Comparison of ENCODE assay signal across 20 mouse cellular contexts in genomic region chr11:78053078-78053477, GRCm38 (mm10). TPM values are rescaled to one million over a fixed set of nuclear protein-coding genes. Genes with fewer than 3 reads are reported as not detected.
DNase-seq lines count a peak whose midpoint lies in the region; ATAC-seq and TF ChIP-seq lines count a peak whose summit lies in the region.
"Had no signal": no experiment of that assay in that cellular context is flagged by ENCODE, and none has a peak within 500 bp of the region (broad histone marks: within the 10 kb centered on the region; RNA-seq: fewer than 3 reads in every experiment).

No protein-coding gene starts in this region.

- no peak overlapping the region for H3K4me3 ChIP-seq in hindbrain, embryonic 13.5 days
- H3K4me3 ChIP-seq in hindbrain, postnatal 0 days (ENCODE audit: low read length) = no peak overlapping the region
- H3K4me3 ChIP-seq in liver, embryonic 14.5 days (ENCODE audit: insufficient read depth in 1 of 2, low read depth in 2 of 2, low read length in 2 of 2) = no peak overlapping the region
- H3K4me3 ChIP-seq: embryonic facial prominence, embryonic 10.5 days; heart, embryonic 12.5 days; hindbrain, embryonic 12.5 days had no signal

- no peaks in the 10 kb centered on the region for H3K9me3 ChIP-seq in hindbrain, embryonic 13.5 days
- no peaks in the 10 kb centered on the region for H3K9me3 ChIP-seq in hindbrain, postnatal 0 days (ENCODE audit: low read length)
- no peaks in the 10 kb centered on the region for H3K9me3 ChIP-seq in liver, embryonic 14.5 days (ENCODE audit: control insufficient read depth, low read length)
- H3K9me3 ChIP-seq: embryonic facial prominence, embryonic 10.5 days; heart, embryonic 12.5 days; hindbrain, embryonic 12.5 days had no signal

- no peaks in the 10 kb centered on the region for H3K4me1 ChIP-seq in hindbrain, embryonic 13.5 days (replicated peaks)
- no peaks in the 10 kb centered on the region for H3K4me1 ChIP-seq in hindbrain, postnatal 0 days (ENCODE audit: insufficient read depth, low read length)
- H3K4me1 ChIP-seq in liver, embryonic 14.5 days (replicated peaks; ENCODE audit: control insufficient read depth in 2 of 2, insufficient read depth in 2 of 2, low read length in 1 of 2) = peaks cover 7 to 13% of the 10 kb centered on the region in 2 experiments
- H3K4me1 ChIP-seq: embryonic facial prominence, embryonic 10.5 days; heart, embryonic 12.5 days; hindbrain, embryonic 12.5 days had no signal

- no peaks in the 10 kb centered on the region for H3K27me3 ChIP-seq in hindbrain, embryonic 13.5 days
- no peaks in the 10 kb centered on the region for H3K27me3 ChIP-seq in hindbrain, postnatal 0 days (ENCODE audit: insufficient read depth, low read length)
- no peaks in the 10 kb centered on the region for H3K27me3 ChIP-seq in liver, embryonic 14.5 days (ENCODE audit: control insufficient read depth, insufficient read depth, low read length)
- H3K27me3 ChIP-seq: heart, embryonic 12.5 days; hindbrain, embryonic 12.5 days; Patski had no signal

- 94% methylated on average over 8 of the region's 8 CpGs for WGBS in hindbrain, embryonic 13.5 days
- 92% methylated on average over 8 of the region's 8 CpGs for WGBS in hindbrain, postnatal 0 days
- WGBS in liver, embryonic 14.5 days (ENCODE audit: insufficient replicate concordance) = 52% methylated on average over 8 of the region's 8 CpGs

- no peak for DNase-seq in hindbrain, postnatal 0 days (ENCODE audit: low spot score)
- peak; percentile 54 for DNase-seq in liver
- no peak for DNase-seq in liver, embryonic 14.5 days (ENCODE audit: low read depth in 3 of 3, low spot score in 3 of 3)
- DNase-seq in gastrocnemius, adult 8-10 months (ENCODE audit: low spot score in 2 of 2) = no peak
- no peak for DNase-seq in adrenal gland, postnatal 10 days
- DNase-seq: adrenal gland, adult 2 months; adrenal gland, postnatal 36 days; cerebellum, adult 2 months; cerebellum, postnatal 10 days; gastrocnemius, postnatal 14 days; heart, postnatal 4 days had no signal

- 0 out of 2 replicates have a peak overlapping the region, but pooled peaks have one; percentile 19 for H3K9ac ChIP-seq in hindbrain, embryonic 13.5 days
- no peak overlapping the region for H3K9ac ChIP-seq in hindbrain, postnatal 0 days (replicated peaks; ENCODE audit: low read length)
- H3K9ac ChIP-seq in liver, embryonic 14.5 days (replicated peaks) = peak overlapping the region; percentile 7; the same call in 1 of the 2 replicates
- H3K9ac ChIP-seq: heart, embryonic 12.5 days; hindbrain, embryonic 12.5 days had no signal

- H3K27ac ChIP-seq in hindbrain, embryonic 13.5 days = no peak overlapping the region
- H3K27ac ChIP-seq in hindbrain, postnatal 0 days = no peak overlapping the region
- no peak overlapping the region for H3K27ac ChIP-seq in liver, embryonic 14.5 days
- H3K27ac ChIP-seq: embryonic facial prominence, embryonic 10.5 days; hindbrain, embryonic 12.5 days had no signal

- TF ChIP-seq EP300 in liver, embryonic 14.5 days (IDR thresholded peaks at IDR 0.05; ENCODE audit: low read depth) = no peak

- ATAC-seq in hindbrain, embryonic 13.5 days (ENCODE audit: low FRiP score) = no peak
- no peak for ATAC-seq in hindbrain, postnatal 0 days
- ATAC-seq in liver, embryonic 14.5 days (ENCODE audit: insufficient read depth) = peak; percentile 84
- peak; percentile 50; the same call in 1 of the 2 replicates for ATAC-seq in megakaryocyte-erythroid progenitor cell, adult 5-6 weeks (replicated peaks; ENCODE audit: low FRiP score, low TSS enrichment, poor library complexity, severe bottlenecking)
- ATAC-seq in megakaryocyte, adult 5-6 weeks (ENCODE audit: poor library complexity, severe bottlenecking) = no peak
- ATAC-seq: activated CD4-positive, CD25-positive, alpha-beta regulatory T cell, adult 4 months; forebrain, embryonic 16.5 days; Patski had no signal

- no peak for TF ChIP-seq CTCF in hindbrain, postnatal 0 days (IDR thresholded peaks at IDR 0.05; ENCODE audit: low read depth)
- TF ChIP-seq CTCF in liver, embryonic 14.5 days (IDR thresholded peaks at IDR 0.05; ENCODE audit: low read depth) = no peak

- no peak overlapping the region for H3K4me2 ChIP-seq in hindbrain, embryonic 13.5 days
- H3K4me2 ChIP-seq in hindbrain, postnatal 0 days (ENCODE audit: low read depth, low read length) = no peak overlapping the region
- H3K4me2 ChIP-seq in liver, embryonic 14.5 days (ENCODE audit: low read depth) = peak overlapping the region; percentile 22
- H3K4me2 ChIP-seq: heart, embryonic 12.5 days; hindbrain, embryonic 12.5 days had no signal

- peaks cover 85% of the 10 kb centered on the region for H3K36me3 ChIP-seq in hindbrain, embryonic 13.5 days
- H3K36me3 ChIP-seq in hindbrain, postnatal 0 days (ENCODE audit: insufficient read depth, low read length) = peaks cover 49% of the 10 kb centered on the region
- peaks cover 4% of the 10 kb centered on the region; the same call in 1 of the 2 replicates for H3K36me3 ChIP-seq in liver, embryonic 14.5 days (replicated peaks; ENCODE audit: control insufficient read depth, insufficient read depth, low read depth)

RNA-seq across cellular contexts. Expression of gene Flot2, which starts 15.3 kb away (rescaled TPM):
- 80.5 and 86.4 TPM in 2 replicates for polyA plus RNA-seq in hindbrain, embryonic 13.5 days (2015; fragmentation: Nextera tagmentation; extraction: Ambion mirVana)
- total RNA-seq in hindbrain, postnatal 0 days (2014; rRNA removed) = 107 and 108 TPM in 2 replicates
- polyA plus RNA-seq in hindbrain, postnatal 0 days (2015; fragmentation: Nextera tagmentation; extraction: Ambion mirVana) = 121 and 123 TPM in 2 replicates
- 17.9 and 18.3 TPM in 2 replicates for polyA plus RNA-seq in liver, embryonic 14.5 days (2012; rRNA removed)
- polyA plus RNA-seq in liver, embryonic 14.5 days (2014; fragmentation: Nextera tagmentation; extraction: Ambion mirVana) = 16.7 and 20.4 TPM in 2 replicates
- 19.2 and 19.7 TPM in 2 replicates for total RNA-seq in megakaryocyte-erythroid progenitor cell, adult 5-6 weeks (2014; fragmentation: Nextera tagmentation)
- 23.2 and 23.6 TPM in 2 replicates for total RNA-seq in megakaryocyte-erythroid progenitor cell, adult 5-6 weeks (2017)
- 10 to 100 TPM; 43.7 to 49.7 (median 48.6) TPM for total RNA-seq in gastrocnemius, adult 8-10 months (2022)
- total RNA-seq in adrenal gland, postnatal 10 days (2021) = 10 to 100 TPM; 79.1 to 95.9 TPM
- total RNA-seq in megakaryocyte, adult 5-6 weeks (2015) = 82.9 and 91.4 TPM in 2 replicates
- total RNA-seq in megakaryocyte, adult 5-6 weeks (2017) = 140 and 141 TPM in 2 replicates

RNA-seq across cellular contexts. Expression of gene Dhrs13, which starts 21.0 kb away (rescaled TPM):
- 37.1 and 39.3 TPM in 2 replicates for polyA plus RNA-seq in hindbrain, embryonic 13.5 days (2015; fragmentation: Nextera tagmentation; extraction: Ambion mirVana)
- 63.8 and 69.6 TPM in 2 replicates for total RNA-seq in hindbrain, postnatal 0 days (2014; rRNA removed)
- 48.2 and 52.8 TPM in 2 replicates for polyA plus RNA-seq in hindbrain, postnatal 0 days (2015; fragmentation: Nextera tagmentation; extraction: Ambion mirVana)
- 8.6 and 9.4 TPM in 2 replicates for polyA plus RNA-seq in liver, embryonic 14.5 days (2012; rRNA removed)
- polyA plus RNA-seq in liver, embryonic 14.5 days (2014; fragmentation: Nextera tagmentation; extraction: Ambion mirVana) = 17.3 and 17.8 TPM in 2 replicates
- 11.8 and 14.4 TPM in 2 replicates for total RNA-seq in megakaryocyte-erythroid progenitor cell, adult 5-6 weeks (2014; fragmentation: Nextera tagmentation)
- 9.7 and 14.2 TPM in 2 replicates for total RNA-seq in megakaryocyte-erythroid progenitor cell, adult 5-6 weeks (2017)
- under 1 TPM; 0.63 to 0.99 (median 0.79) TPM for total RNA-seq in gastrocnemius, adult 8-10 months (2022)
- 10 to 100 TPM in 1 of 2 experiments, 1 to 10 TPM in 1; 8.6 to 10.4 TPM for total RNA-seq in adrenal gland, postnatal 10 days (2021)
- 4.8 and 5.6 TPM in 2 replicates for total RNA-seq in megakaryocyte, adult 5-6 weeks (2015)
- 3.5 and 5.3 TPM in 2 replicates for total RNA-seq in megakaryocyte, adult 5-6 weeks (2017)

RNA-seq across cellular contexts. Expression of gene Eral1, which starts 27.1 kb away (rescaled TPM):
- 31.5 and 32.0 TPM in 2 replicates for polyA plus RNA-seq in hindbrain, embryonic 13.5 days (2015; fragmentation: Nextera tagmentation; extraction: Ambion mirVana)
- total RNA-seq in hindbrain, postnatal 0 days (2014; rRNA removed) = 38.4 and 40.3 TPM in 2 replicates
- 25.7 and 26.9 TPM in 2 replicates for polyA plus RNA-seq in hindbrain, postnatal 0 days (2015; fragmentation: Nextera tagmentation; extraction: Ambion mirVana)
- polyA plus RNA-seq in liver, embryonic 14.5 days (2012; rRNA removed) = 9.8 and 10.2 TPM in 2 replicates
- 14.9 and 16.6 TPM in 2 replicates for polyA plus RNA-seq in liver, embryonic 14.5 days (2014; fragmentation: Nextera tagmentation; extraction: Ambion mirVana)
- 26.2 and 32.2 TPM in 2 replicates for total RNA-seq in megakaryocyte-erythroid progenitor cell, adult 5-6 weeks (2014; fragmentation: Nextera tagmentation)
- 34.9 and 36.6 TPM in 2 replicates for total RNA-seq in megakaryocyte-erythroid progenitor cell, adult 5-6 weeks (2017)
- total RNA-seq in gastrocnemius, adult 8-10 months (2022) = 10 to 100 TPM; 20.5 to 22.9 (median 22.6) TPM
- total RNA-seq in adrenal gland, postnatal 10 days (2021) = 10 to 100 TPM; 30.4 to 35.0 TPM
- total RNA-seq in megakaryocyte, adult 5-6 weeks (2015) = 14.1 and 19.2 TPM in 2 replicates
- total RNA-seq in megakaryocyte, adult 5-6 weeks (2017) = 20.9 and 22.1 TPM in 2 replicates

RNA-seq across cellular contexts. Expression of gene Fam222b, which starts 41.4 kb away (rescaled TPM):
- 28.2 and 31.4 TPM in 2 replicates for polyA plus RNA-seq in hindbrain, embryonic 13.5 days (2015; fragmentation: Nextera tagmentation; extraction: Ambion mirVana)
- total RNA-seq in hindbrain, postnatal 0 days (2014; rRNA removed) = 27.6 and 32.6 TPM in 2 replicates
- polyA plus RNA-seq in hindbrain, postnatal 0 days (2015; fragmentation: Nextera tagmentation; extraction: Ambion mirVana) = 22.6 and 22.9 TPM in 2 replicates
- polyA plus RNA-seq in liver, embryonic 14.5 days (2012; rRNA removed) = 2.5 and 3.1 TPM in 2 replicates
- polyA plus RNA-seq in liver, embryonic 14.5 days (2014; fragmentation: Nextera tagmentation; extraction: Ambion mirVana) = 3.8 and 4.1 TPM in 2 replicates
- total RNA-seq in megakaryocyte-erythroid progenitor cell, adult 5-6 weeks (2014; fragmentation: Nextera tagmentation) = 10.2 and 14.3 TPM in 2 replicates
- 1.8 and 3.9 TPM in 2 replicates for total RNA-seq in megakaryocyte-erythroid progenitor cell, adult 5-6 weeks (2017)
- total RNA-seq in gastrocnemius, adult 8-10 months (2022) = 1 to 10 TPM; 5.6 to 7.8 (median 7.3) TPM
- 10 to 100 TPM; 14.7 to 15.3 TPM for total RNA-seq in adrenal gland, postnatal 10 days (2021)
- 24.0 and 28.2 TPM in 2 replicates for total RNA-seq in megakaryocyte, adult 5-6 weeks (2015)
- total RNA-seq in megakaryocyte, adult 5-6 weeks (2017) = 8.5 and 9.1 TPM in 2 replicates

Comparison
In these comparisons a context has a peak if more than half of its experiments do, and no peak if none do; other contexts are left out.
1. ATAC-seq: peak in liver, embryonic 14.5 days (single experiment) and megakaryocyte-erythroid progenitor cell, adult 5-6 weeks (single experiment); none in hindbrain, embryonic 13.5 days (single experiment), hindbrain, postnatal 0 days (single experiment) and megakaryocyte, adult 5-6 weeks (single experiment).